Mouse (Mus musculus) bone marrow macrophage, adult 2 months (primary cell): Measurements from ENCODE around the gene Mettl23. TPM values are rescaled to one million over a fixed set of nuclear protein-coding genes. Genes with fewer than 3 reads are reported as not detected.

Experiments
- H3K27ac ChIP-seq: 2 replicates; pipeline ENCODE4 v1.5.1; 2012; ENCODE audit warnings: low read depth, low read length; ENCODE audit not compliant: insufficient read depth
- H3K4me1 ChIP-seq: 2 replicates; pipeline ENCODE4 v1.6.1; 2012; ENCODE audit warnings: low read length; ENCODE audit not compliant: control insufficient read depth, insufficient read depth
- H3K4me3 ChIP-seq: 2 replicates; pipeline ENCODE4 v1.5.1; 2012; ENCODE audit warnings: mild to moderate bottlenecking, low read length, moderate library complexity; ENCODE audit not compliant: insufficient read depth
- CTCF ChIP-seq: IDR thresholded peaks from 2 replicates; pipeline ENCODE4 v1.5.1; 2012; ENCODE audit warnings: low read depth, mild to moderate bottlenecking, low read length, moderate library complexity
- POLR2A ChIP-seq: IDR thresholded peaks from 2 replicates; pipeline ENCODE4 v1.6.1; 2012; ENCODE audit warnings: mild to moderate bottlenecking, low read depth, low read length, borderline replicate concordance
- polyA plus RNA-seq: library from polyadenylated mRNA; stranded (reverse); fragments of >200 nt; gene quantifications from 2 replicates; pipeline ENCODE4 v1.2.4, GENCODE M21; 2012; ENCODE audit not compliant: missing spikeins, insufficient read depth, insufficient read length

Gene Mettl23
- 28.0 and 29.8 TPM in 2 replicates for polyA plus RNA-seq

DNA sequence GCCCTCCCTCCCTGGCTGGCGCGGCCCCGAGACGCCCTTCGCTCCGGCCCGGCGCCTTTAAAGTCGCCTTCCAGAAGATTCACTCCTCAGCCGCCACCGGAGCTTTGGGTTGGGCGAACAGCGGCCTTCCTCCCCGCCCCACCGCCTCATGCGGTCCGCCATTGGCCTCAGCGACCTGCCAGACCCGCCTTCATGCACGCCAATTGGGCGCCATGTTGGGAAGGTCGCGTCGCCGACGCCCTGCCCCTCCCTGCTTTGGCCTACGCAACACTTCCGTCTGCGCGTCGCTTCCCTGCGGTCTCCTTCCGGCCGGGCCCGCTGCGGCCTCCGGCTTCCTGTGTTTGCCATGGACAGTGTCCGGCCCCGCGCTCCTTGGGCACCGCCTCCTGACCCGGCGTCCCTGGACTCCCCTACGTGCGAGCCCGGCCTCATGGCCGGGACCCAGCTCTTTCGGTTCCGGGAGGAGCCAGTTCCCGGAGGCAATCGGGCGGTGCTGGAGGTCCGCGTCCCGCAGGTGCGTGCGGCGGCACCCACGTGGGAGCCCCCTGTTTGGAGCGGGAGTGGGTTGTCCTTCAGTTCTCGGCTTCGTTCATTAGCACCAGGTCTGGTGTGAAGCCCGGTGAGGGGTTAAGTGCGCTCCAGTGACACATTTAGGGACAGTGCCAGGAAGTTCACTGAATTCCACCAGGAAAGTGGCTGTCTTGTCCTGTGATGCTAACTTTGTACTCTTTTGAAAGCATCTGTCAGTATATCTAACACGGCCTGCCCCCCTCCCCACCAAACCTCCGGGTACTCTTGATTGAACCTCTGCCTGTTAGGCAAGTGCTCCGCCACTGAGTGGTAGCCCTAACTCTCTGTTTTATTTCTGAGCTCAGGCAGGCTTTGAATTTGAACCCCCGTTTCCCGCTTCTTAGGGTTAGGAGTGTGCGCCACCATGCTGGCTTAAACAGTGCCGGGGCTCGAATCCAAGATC lies at the start of gene Mettl23, which contains the start of gene Jmjd6:
Gene Mettl23 (plus strand): TSS at position 18 of the 973 bp plus-strand sequence.
Gene Jmjd6 (minus strand): TSS at position 189 of the 973 bp plus-strand sequence.
- peak within 1 kb of the TSS; percentile 93 for H3K27ac ChIP-seq
- TF ChIP-seq POLR2A (peak; percentile 55; the same call in 1 of the 2 replicates), CTCF (no peak)
- H3K4me1 ChIP-seq = peaks cover 22% of the 10 kb centered on the region
- peak within 1 kb of the TSS; percentile 98 for H3K4me3 ChIP-seq

DNA sequence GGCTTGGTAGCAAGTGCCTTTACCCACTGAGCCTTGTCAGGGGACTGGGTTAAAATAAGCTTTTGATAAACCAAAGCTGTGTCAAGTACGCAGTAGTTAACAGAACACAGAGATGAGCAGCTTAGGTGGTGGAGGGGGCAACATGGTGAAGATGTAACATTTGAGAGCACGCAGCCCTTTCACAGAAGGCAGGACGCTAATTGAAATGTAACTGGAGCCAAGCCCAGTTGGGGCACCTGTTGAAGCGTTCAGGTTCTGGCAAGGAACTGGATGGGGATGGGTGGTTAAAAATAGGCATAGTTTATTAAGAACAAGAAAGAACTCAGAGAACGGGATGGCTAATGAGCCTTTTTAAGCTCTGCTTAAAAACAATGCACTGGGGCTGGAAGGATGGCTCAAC lies 43.7 kb upstream of the Mettl23 start:
- TF ChIP-seq CTCF = no peak
- no peak for TF ChIP-seq POLR2A
- no peaks in the 10 kb centered on the region for H3K4me1 ChIP-seq
- no peak overlapping the region for H3K4me3 ChIP-seq
- no peak overlapping the region for H3K27ac ChIP-seq

DNA sequence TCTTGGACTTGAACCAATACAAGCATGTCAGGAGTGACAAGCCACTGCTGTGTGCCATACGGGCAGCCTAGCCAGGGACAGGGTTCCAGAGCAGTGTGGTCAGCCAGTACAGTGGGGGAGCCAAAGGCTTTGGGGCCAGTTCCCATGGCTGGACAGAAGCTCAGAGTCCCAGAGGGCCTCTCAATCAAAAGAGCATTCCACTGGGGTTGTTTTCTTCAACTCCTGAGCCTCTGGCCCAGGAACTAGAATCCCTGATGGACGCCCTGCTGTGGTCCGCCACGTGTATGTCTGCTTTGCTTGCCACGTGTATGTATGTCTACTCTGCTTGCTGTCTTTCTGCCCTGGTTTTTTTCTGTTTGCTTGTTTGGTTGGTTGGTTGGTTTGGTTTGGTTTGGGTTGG lies 42.0 kb upstream of the Mettl23 start:
- no peak overlapping the region for H3K4me3 ChIP-seq
- no peak overlapping the region for H3K27ac ChIP-seq
- no peaks in the 10 kb centered on the region for H3K4me1 ChIP-seq
- TF ChIP-seq POLR2A = no peak
- no peak for TF ChIP-seq CTCF

DNA sequence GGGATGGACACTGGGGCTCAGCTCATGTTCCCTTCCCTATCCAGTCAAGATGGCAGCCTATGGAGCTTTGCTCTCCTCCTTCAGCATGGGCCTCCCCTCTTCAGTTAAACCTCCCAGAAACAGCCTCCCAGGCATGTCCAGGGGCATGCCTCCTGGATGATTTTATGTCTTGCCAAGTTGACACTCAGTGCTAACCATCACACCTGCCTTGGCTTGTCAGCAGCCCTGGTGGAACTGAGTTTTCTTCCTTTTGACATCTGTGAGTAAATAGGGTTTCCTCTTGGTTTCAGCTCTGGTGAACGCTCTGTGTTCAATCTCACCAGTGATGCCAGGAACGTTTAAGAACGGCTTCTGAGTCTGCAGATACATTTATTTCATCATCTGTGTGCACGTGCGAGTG lies 40.4 kb upstream of the Mettl23 start:
- Histone ChIP-seq H3K4me3 (no peak overlapping the region), H3K27ac (no peak overlapping the region)

GRCm38 (mm10) chr11:116806136-116807071 lies 36.7 kb upstream of the Mettl23 start:
- TF ChIP-seq POLR2A (no peak), CTCF (no peak)
- peaks cover 12% of the 10 kb centered on the region for H3K4me1 ChIP-seq
- H3K4me3 ChIP-seq = no peak overlapping the region
- no peak overlapping the region for H3K27ac ChIP-seq

More for the DNA sequence above, 40.4 kb upstream of the Mettl23 start:
- H3K4me1 ChIP-seq = peaks cover 4% of the 10 kb centered on the region
- TF ChIP-seq CTCF (no peak), POLR2A (no peak)

- H3K4me3 ChIP-seq = no peak overlapping the region
- TF ChIP-seq POLR2A (no peak), CTCF (no peak)
- no peak overlapping the region for H3K27ac ChIP-seq
- peaks cover 12% of the 10 kb centered on the region for H3K4me1 ChIP-seq
Measured at GRCm38 (mm10) chr11:116807116-116807515, 36.0 kb upstream of the Mettl23 start.

DNA sequence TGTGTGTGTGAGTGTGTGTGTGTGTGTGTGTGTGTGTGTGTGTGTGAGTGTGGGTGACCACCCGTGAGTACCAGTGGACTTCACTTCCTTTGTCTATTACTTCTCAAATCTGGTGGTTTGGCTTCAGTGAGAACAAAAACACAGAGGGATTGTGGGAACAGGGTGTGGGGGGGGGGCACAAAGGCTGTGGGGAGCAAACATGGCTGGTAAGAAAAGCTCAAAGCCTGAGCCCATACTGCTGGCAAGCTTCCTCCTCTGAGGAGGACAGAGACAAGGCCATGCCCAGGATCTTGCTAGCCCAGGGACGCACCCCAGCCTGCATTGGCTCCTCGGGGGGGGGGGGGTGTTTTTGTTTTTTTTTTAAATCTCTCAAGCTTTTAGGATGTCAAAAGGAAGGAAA lies 35.6 kb upstream of the Mettl23 start:
- no peak overlapping the region for H3K27ac ChIP-seq
- H3K4me1 ChIP-seq = peaks cover 12% of the 10 kb centered on the region
- TF ChIP-seq CTCF (no peak), POLR2A (no peak)
- no peak overlapping the region for H3K4me3 ChIP-seq

- no peak overlapping the region for H3K4me3 ChIP-seq
- peaks cover 12% of the 10 kb centered on the region for H3K4me1 ChIP-seq
- TF ChIP-seq POLR2A (no peak), CTCF (peak; percentile 87)
- no peak overlapping the region for H3K27ac ChIP-seq
Measured at GRCm38 (mm10) chr11:116807938-116808606, 35.0 kb upstream of the Mettl23 start.

DNA sequence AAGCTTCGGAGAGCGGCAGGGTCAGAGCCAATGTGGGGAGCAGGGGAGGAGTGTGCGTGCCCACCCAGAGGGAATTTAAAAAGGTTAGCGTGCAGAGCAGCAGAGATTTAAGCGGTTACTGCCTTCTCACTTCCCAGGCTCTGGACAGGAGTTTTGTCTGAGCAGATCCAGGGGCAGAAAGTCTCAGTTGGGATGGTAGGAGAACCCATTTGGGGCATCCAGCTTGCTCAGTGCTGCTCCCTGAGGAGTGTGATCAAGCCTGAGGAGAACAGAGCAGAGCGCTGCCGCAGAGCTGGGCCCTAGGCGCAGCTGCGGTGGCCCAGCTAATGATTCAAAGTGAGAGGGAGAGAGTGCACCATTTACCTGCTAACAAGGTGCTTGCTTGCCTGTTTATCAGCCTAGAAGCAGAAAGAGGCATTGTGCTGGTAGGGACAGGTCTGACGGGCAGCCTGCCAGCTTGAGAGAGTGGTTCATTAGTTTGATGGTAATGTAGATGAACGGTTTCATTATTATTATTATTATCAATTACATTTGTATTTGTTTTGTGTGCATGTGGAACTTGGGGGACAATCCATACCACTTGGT lies 34.2 kb upstream of the Mettl23 start:
- TF ChIP-seq CTCF (no peak), POLR2A (no peak)
- no peak overlapping the region for H3K27ac ChIP-seq
- H3K4me3 ChIP-seq = no peak overlapping the region
- H3K4me1 ChIP-seq = peaks cover 15% of the 10 kb centered on the region
